In the genomic region with DNA sequence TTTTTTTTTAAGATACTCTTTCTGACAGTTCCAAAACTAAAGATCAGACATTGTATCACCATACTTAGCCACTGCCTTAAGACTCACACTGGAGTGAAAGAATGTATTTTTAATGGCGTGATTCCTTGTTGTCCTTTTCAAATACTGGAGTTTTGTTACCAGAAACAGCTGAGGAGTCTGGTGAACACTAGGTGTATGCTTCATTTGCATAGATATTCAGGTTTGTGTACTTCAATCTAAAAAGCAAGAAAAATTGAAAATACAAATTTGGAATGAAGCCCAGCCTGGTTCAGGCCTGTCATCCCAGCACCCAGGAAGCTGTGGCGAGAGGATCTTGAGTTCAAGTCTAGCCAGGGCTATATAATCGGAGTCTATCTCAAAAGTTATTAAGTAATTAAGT, we compare ENCODE assay signal across 8 mouse cellular contexts. TPM values are rescaled to one million over a fixed set of nuclear protein-coding genes. Genes with fewer than 3 reads are reported as not detected.
DNase-seq lines count a peak whose midpoint lies in the region; ATAC-seq and TF ChIP-seq lines count a peak whose summit lies in the region.

No protein-coding gene starts in this region.

- peak overlapping the region; percentile 91 for H3K4me3 ChIP-seq in heart, embryonic 13.5 days
- H3K4me3 ChIP-seq in ES-E14 (ENCODE audit: insufficient read depth in 1 of 2, low read depth in 1 of 2, low read length in 2 of 2, poor library complexity in 1 of 2, severe bottlenecking in 1 of 2) = peak overlapping the region; percentile 77 to 88; a peak in 3 of 4 replicates
- H3K4me3 ChIP-seq in forebrain, embryonic 13.5 days = peak overlapping the region; percentile 45; the same call in 1 of the 2 replicates
- H3K4me3 ChIP-seq in liver, embryonic 12.5 days = peak overlapping the region; percentile 78

- 70% methylated on average over 3 of the region's 3 CpGs for WGBS in heart, embryonic 13.5 days
- WGBS in forebrain, embryonic 13.5 days = 85% methylated on average over 3 of the region's 3 CpGs
- 66% methylated on average over 3 of the region's 3 CpGs for WGBS in liver, embryonic 12.5 days (ENCODE audit: insufficient replicate concordance)

- H3K36me3 ChIP-seq in heart, embryonic 13.5 days = peaks cover 5% of the 10 kb centered on the region
- H3K36me3 ChIP-seq in ES-E14 (ENCODE audit: control insufficient read depth, insufficient read depth, low read length, poor library complexity, severe bottlenecking) = no peaks in the 10 kb centered on the region
- no peaks in the 10 kb centered on the region for H3K36me3 ChIP-seq in forebrain, embryonic 13.5 days (ENCODE audit: poor library complexity, severe bottlenecking)
- no peaks in the 10 kb centered on the region for H3K36me3 ChIP-seq in liver, embryonic 12.5 days

- no peaks in the 10 kb centered on the region for H3K27me3 ChIP-seq in heart, embryonic 13.5 days (replicated peaks)
- H3K27me3 ChIP-seq in forebrain, embryonic 13.5 days = peaks cover 26% of the 10 kb centered on the region
- H3K27me3 ChIP-seq in liver, embryonic 12.5 days (replicated peaks) = 0 out of 2 replicates have a peak, but pooled peaks cover 3% of the 10 kb centered on the region

- peaks cover 59% of the 10 kb centered on the region for H3K4me1 ChIP-seq in heart, embryonic 13.5 days
- peaks cover 4 to 12% of the 10 kb centered on the region in 2 experiments; a peak in 3 of 4 replicates for H3K4me1 ChIP-seq in ES-E14 (ENCODE audit: control insufficient read depth in 2 of 2, insufficient read depth in 2 of 2, low read length in 2 of 2, poor library complexity in 1 of 2)
- H3K4me1 ChIP-seq in forebrain, embryonic 13.5 days = peaks cover 24% of the 10 kb centered on the region
- peaks cover 52% of the 10 kb centered on the region for H3K4me1 ChIP-seq in liver, embryonic 12.5 days

- in situ Hi-C loops in ES-E14 (cut with MboI; ENCODE audit: low sequenced_read_pairs in 2 of 2, unreplicated experiment in 2 of 2) = no loop called here

- DNase-seq in heart, postnatal 4 days = no peak
- DNase-seq in ES-E14 (ENCODE audit: low read depth, low spot score) = no peak
- DNase-seq in frontal cortex, postnatal 25 days (ENCODE audit: low spot score in 2 of 2) = no peak
- no peak for DNase-seq in embryo, embryonic 10.5 days (ENCODE audit: low spot score)
- DNase-seq in yolk sac, embryonic 10.5 days (ENCODE audit: low spot score) = no peak

- peak overlapping the region; percentile 97 for H3K9ac ChIP-seq in heart, embryonic 13.5 days
- H3K9ac ChIP-seq in ES-E14 (ENCODE audit: insufficient read depth, low read depth, low read length, poor library complexity, severe bottlenecking) = no peak overlapping the region
- no peak overlapping the region for H3K9ac ChIP-seq in forebrain, embryonic 13.5 days
- peak overlapping the region; percentile 94 for H3K9ac ChIP-seq in liver, embryonic 12.5 days

- peak overlapping the region; percentile 86 for H3K4me2 ChIP-seq in heart, embryonic 13.5 days
- H3K4me2 ChIP-seq in forebrain, embryonic 13.5 days = peak overlapping the region; percentile 80; the same call in 1 of the 2 replicates
- peak overlapping the region; percentile 97 for H3K4me2 ChIP-seq in liver, embryonic 12.5 days

- peak overlapping the region; percentile 99 for H3K27ac ChIP-seq in heart, embryonic 13.5 days (replicated peaks)
- no peak overlapping the region for H3K27ac ChIP-seq in ES-E14 (ENCODE audit: insufficient read depth, low read depth, low read length, poor library complexity, severe bottlenecking)
- no peak overlapping the region for H3K27ac ChIP-seq in forebrain, embryonic 13.5 days
- H3K27ac ChIP-seq in liver, embryonic 12.5 days = peak overlapping the region; percentile 94; the same call in 1 of the 2 replicates

- H3K9me3 ChIP-seq in heart, embryonic 13.5 days = no peaks in the 10 kb centered on the region
- no peaks in the 10 kb centered on the region for H3K9me3 ChIP-seq in ES-E14 (ENCODE audit: control insufficient read depth, insufficient read depth, low read depth, low read length)
- H3K9me3 ChIP-seq in forebrain, embryonic 13.5 days (replicated peaks) = no peaks in the 10 kb centered on the region
- no peaks in the 10 kb centered on the region for H3K9me3 ChIP-seq in liver, embryonic 12.5 days (replicated peaks)

- ATAC-seq in heart, embryonic 13.5 days (ENCODE audit: extremely low read depth, insufficient number of reproducible peaks, low FRiP score, low TSS enrichment) = no peak
- no peak for ATAC-seq in forebrain, embryonic 13.5 days
- no peak for ATAC-seq in liver, embryonic 12.5 days

TF ChIP-seq in ES-E14, 5 proteins besides CTCF, POLR2A, EP300 and RAD21:
- no peak for TF ChIP-seq CHD2 (IDR thresholded peaks at IDR 0.05; ENCODE audit: low read depth, low read length)
- no peak for TF ChIP-seq ZC3H11A (IDR thresholded peaks at IDR 0.05; ENCODE audit: borderline replicate concordance, low read depth, low read length)
- TF ChIP-seq MAFK (IDR thresholded peaks at IDR 0.05; ENCODE audit: insufficient read depth, low read depth, low read length) = no peak
- TF ChIP-seq ZNF384 (IDR thresholded peaks at IDR 0.05; ENCODE audit: low read depth, low read length) = no peak
- no peak for TF ChIP-seq HCFC1 (IDR thresholded peaks at IDR 0.05; ENCODE audit: borderline replicate concordance, insufficient read depth, low read length)

RNA-seq across cellular contexts. Expression of a gene that starts 1.2 kb away (rescaled TPM):
- 21.5 and 22.6 TPM in 2 replicates for polyA plus RNA-seq in heart, embryonic 13.5 days (2015; fragmentation: Nextera tagmentation; extraction: Ambion mirVana)
- 100 to 1,000 TPM; 111 TPM for total RNA-seq in heart, postnatal 4 days (2021)
- total RNA-seq in ES-E14 (2012; rRNA removed) = 6.3 and 13.6 TPM in 2 replicates
- polyA plus RNA-seq in forebrain, embryonic 13.5 days (2015; fragmentation: Nextera tagmentation; extraction: Ambion mirVana) = 1.9 and 2.1 TPM in 2 replicates
- 5.5 TPM in 2 replicates for polyA plus RNA-seq in liver, embryonic 12.5 days (2016; fragmentation: Nextera tagmentation; extraction: Ambion mirVana)

Comparison
In these comparisons a context has a peak if more than half of its experiments do, and no peak if none do; other contexts are left out.
1. H3K27ac ChIP-seq: peak in heart, embryonic 13.5 days (single experiment) and liver, embryonic 12.5 days (single experiment); none in ES-E14 (single experiment) and forebrain, embryonic 13.5 days (single experiment).
2. H3K9ac ChIP-seq: peak in heart, embryonic 13.5 days (single experiment) and liver, embryonic 12.5 days (single experiment); none in ES-E14 (single experiment) and forebrain, embryonic 13.5 days (single experiment).
3. Peak in every context shown above with its lines, with median percentiles within 50 percentile points of each other: H3K4me2 ChIP-seq and H3K4me3 ChIP-seq.